Mouse (Mus musculus): ENCODE measurements around the gene Eif1. TPM values are rescaled to one million over a fixed set of nuclear protein-coding genes. Genes with fewer than 3 reads are reported as not detected.

The Eif1 gene
- polyA plus RNA-seq, 2 experiments, result 342 to 1,886 TPM

DNA sequence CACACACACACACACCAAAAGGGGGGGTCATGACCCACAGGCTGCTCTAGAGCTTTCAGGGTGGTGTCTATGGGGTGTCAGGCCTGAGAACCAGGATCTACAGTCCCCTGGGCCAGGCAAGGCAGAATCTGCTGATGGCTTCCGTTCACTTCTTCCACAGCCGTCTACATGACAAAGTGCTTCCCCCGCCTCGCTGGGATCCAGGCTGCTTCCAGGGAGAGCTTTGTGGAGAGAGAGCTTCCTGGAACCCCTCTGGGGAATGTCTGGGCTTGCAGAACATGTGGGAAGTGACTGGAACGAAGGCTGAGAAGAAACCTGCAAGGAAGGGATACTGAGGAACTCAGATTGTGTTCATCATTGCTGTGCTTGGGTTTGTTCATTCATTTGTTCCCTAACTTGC, 40.9 kb upstream of the Eif1 start:
- 50% methylated on average over 5 of the region's 5 CpGs for WGBS
- H3K36me3 ChIP-seq (ENCODE audit: control insufficient read depth, insufficient read depth, low read length), result no peaks in the 10 kb centered on the region
- ATAC-seq (ENCODE audit: low FRiP score, low read depth) (no peak), DNase-seq (ENCODE audit: low spot score) (no peak)
- no peaks in the 10 kb centered on the region for H3K4me1 ChIP-seq (ENCODE audit: control insufficient read depth, insufficient read depth, low read length)
- H3K27ac ChIP-seq (replicated peaks; ENCODE audit: low read depth, low read length), result no peak overlapping the region
- H3K9ac ChIP-seq (ENCODE audit: low read depth, low read length, severe bottlenecking), result no peak overlapping the region
- TF ChIP-seq POLR2A (IDR thresholded peaks at IDR 0.05; ENCODE audit: borderline replicate concordance, extremely low read depth, insufficient read depth, insufficient read length), result no peak
- H3K9me3 ChIP-seq (ENCODE audit: control insufficient read depth, low read length), result no peaks in the 10 kb centered on the region
- H3K27me3 ChIP-seq (ENCODE audit: control insufficient read depth, insufficient read depth, low read length), result no peaks in the 10 kb centered on the region
- H3K4me3 ChIP-seq (replicated peaks; ENCODE audit: low read length), result no peak overlapping the region
- no peak overlapping the region for H3K4me2 ChIP-seq (replicated peaks; ENCODE audit: low read depth, low read length, severe bottlenecking)

- Histone ChIP-seq H3K4me1 (ENCODE audit: control insufficient read depth, insufficient read depth, low read length) (0 out of 2 replicates have a peak, but pooled peaks cover under 1% of the 10 kb centered on the region), H3K4me2 (replicated peaks; ENCODE audit: low read depth, low read length, severe bottlenecking) (no peak overlapping the region), H3K9ac (ENCODE audit: low read depth, low read length, severe bottlenecking) (no peak overlapping the region), H3K27me3 (ENCODE audit: control insufficient read depth, insufficient read depth, low read length) (no peaks in the 10 kb centered on the region), H3K9me3 (ENCODE audit: control insufficient read depth, low read length) (no peaks in the 10 kb centered on the region), H3K27ac (replicated peaks; ENCODE audit: low read depth, low read length) (no peak overlapping the region), H3K36me3 (ENCODE audit: control insufficient read depth, insufficient read depth, low read length) (no peaks in the 10 kb centered on the region), H3K4me3 (replicated peaks; ENCODE audit: low read length) (no peak overlapping the region)
- WGBS, result 21% methylated on average over 11 of the region's 11 CpGs
- ATAC-seq (ENCODE audit: low FRiP score, low read depth) (no peak; the same call in 1 of the 2 replicates), DNase-seq (ENCODE audit: low spot score) (peak; percentile 87)
- no peak for TF ChIP-seq POLR2A (IDR thresholded peaks at IDR 0.05; ENCODE audit: borderline replicate concordance, extremely low read depth, insufficient read depth, insufficient read length)
Measured at GRCm38 (mm10) chr11:100281596-100282544, 37.8 kb upstream of the Eif1 start.

DNA sequence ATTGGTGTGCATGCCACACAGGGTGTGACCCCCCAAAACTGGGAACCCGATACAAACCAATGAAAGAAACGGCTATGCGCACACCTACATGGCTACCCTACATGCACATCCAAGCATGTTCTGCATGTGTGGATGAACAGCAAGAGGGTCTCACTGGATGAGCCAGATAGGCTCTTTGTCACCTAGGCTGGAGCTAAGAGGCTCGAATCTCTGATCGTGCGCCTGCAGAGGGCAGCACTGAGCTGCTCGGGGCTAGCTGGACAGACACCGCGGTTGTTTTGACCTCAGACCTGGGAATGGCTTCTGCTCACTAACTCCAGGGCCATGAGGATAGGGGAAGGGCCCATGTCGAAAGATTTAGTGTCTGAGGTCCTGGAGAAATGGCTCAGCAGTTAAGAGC, 37.1 kb upstream of the Eif1 start:
- 21% methylated on average over 10 of the region's 10 CpGs for WGBS
- ATAC-seq (ENCODE audit: low FRiP score, low read depth) (no peak), DNase-seq (ENCODE audit: low spot score) (peak; percentile 58)
- Histone ChIP-seq H3K4me1 (ENCODE audit: control insufficient read depth, insufficient read depth, low read length) (peaks cover 3% of the 10 kb centered on the region; the same call in 1 of the 2 replicates), H3K4me2 (replicated peaks; ENCODE audit: low read depth, low read length, severe bottlenecking) (no peak overlapping the region), H3K36me3 (ENCODE audit: control insufficient read depth, insufficient read depth, low read length) (no peaks in the 10 kb centered on the region), H3K27me3 (ENCODE audit: control insufficient read depth, insufficient read depth, low read length) (no peaks in the 10 kb centered on the region), H3K9ac (ENCODE audit: low read depth, low read length, severe bottlenecking) (no peak overlapping the region), H3K27ac (replicated peaks; ENCODE audit: low read depth, low read length) (no peak overlapping the region), H3K4me3 (replicated peaks; ENCODE audit: low read length) (no peak overlapping the region), H3K9me3 (ENCODE audit: control insufficient read depth, low read length) (no peaks in the 10 kb centered on the region)
- no peak for TF ChIP-seq POLR2A (IDR thresholded peaks at IDR 0.05; ENCODE audit: borderline replicate concordance, extremely low read depth, insufficient read depth, insufficient read length)

DNA sequence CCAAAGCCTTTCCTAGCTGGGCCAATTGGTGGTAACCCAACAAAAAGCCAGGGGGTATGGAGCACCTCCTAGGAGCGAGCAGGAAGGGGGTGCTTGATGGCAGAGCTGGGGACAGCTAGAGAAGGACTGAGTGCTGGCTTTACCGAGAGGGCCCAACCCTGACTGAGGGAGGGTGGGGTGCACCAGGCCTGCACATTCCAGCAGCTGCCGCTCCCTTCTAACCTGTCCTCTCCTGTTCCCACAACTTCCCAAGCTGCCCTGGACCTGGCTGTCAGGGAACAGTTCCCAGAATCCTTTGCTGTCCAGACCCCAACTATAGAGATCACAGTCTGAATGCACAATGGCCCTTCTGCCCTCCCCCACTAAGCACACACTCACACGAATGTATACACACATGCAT, 34.7 kb upstream of the Eif1 start:
- Histone ChIP-seq H3K4me1 (ENCODE audit: control insufficient read depth, insufficient read depth, low read length) (peaks cover 3% of the 10 kb centered on the region; the same call in 1 of the 2 replicates), H3K9me3 (ENCODE audit: control insufficient read depth, low read length) (no peaks in the 10 kb centered on the region), H3K27me3 (ENCODE audit: control insufficient read depth, insufficient read depth, low read length) (no peaks in the 10 kb centered on the region), H3K36me3 (ENCODE audit: control insufficient read depth, insufficient read depth, low read length) (no peaks in the 10 kb centered on the region), H3K4me3 (replicated peaks; ENCODE audit: low read length) (no peak overlapping the region), H3K4me2 (replicated peaks; ENCODE audit: low read depth, low read length, severe bottlenecking) (no peak overlapping the region), H3K9ac (ENCODE audit: low read depth, low read length, severe bottlenecking) (no peak overlapping the region), H3K27ac (replicated peaks; ENCODE audit: low read depth, low read length) (no peak overlapping the region)
- TF ChIP-seq POLR2A (IDR thresholded peaks at IDR 0.05; ENCODE audit: borderline replicate concordance, extremely low read depth, insufficient read depth, insufficient read length), result no peak
- no peak for ATAC-seq (ENCODE audit: low FRiP score, low read depth)
- 77% methylated on average over 4 of the region's 4 CpGs for WGBS
- DNase-seq (ENCODE audit: low spot score), result no peak

- DNase-seq (ENCODE audit: low spot score), result peak; percentile 61
- Histone ChIP-seq H3K9ac (ENCODE audit: low read depth, low read length, severe bottlenecking) (no peak overlapping the region), H3K4me3 (replicated peaks; ENCODE audit: low read length) (no peak overlapping the region), H3K4me2 (replicated peaks; ENCODE audit: low read depth, low read length, severe bottlenecking) (no peak overlapping the region), H3K27ac (replicated peaks; ENCODE audit: low read depth, low read length) (peak overlapping the region; percentile 63), H3K4me1 (ENCODE audit: control insufficient read depth, insufficient read depth, low read length) (peaks cover 7% of the 10 kb centered on the region; the same call in 1 of the 2 replicates), H3K36me3 (ENCODE audit: control insufficient read depth, insufficient read depth, low read length) (no peaks in the 10 kb centered on the region), H3K9me3 (ENCODE audit: control insufficient read depth, low read length) (no peaks in the 10 kb centered on the region), H3K27me3 (ENCODE audit: control insufficient read depth, insufficient read depth, low read length) (no peaks in the 10 kb centered on the region)
- 40% methylated on average over 8 of the region's 10 CpGs for WGBS
- ATAC-seq (ENCODE audit: low FRiP score, low read depth), result no peak
- no peak for TF ChIP-seq POLR2A (IDR thresholded peaks at IDR 0.05; ENCODE audit: borderline replicate concordance, extremely low read depth, insufficient read depth, insufficient read length)
Measured at GRCm38 (mm10) chr11:100287024-100287423, 32.7 kb upstream of the Eif1 start.
